Mouse (Mus musculus) small intestine, adult 2 months (tissue): ENCODE results near the gene Plppr4.

Experiments
- CTCF ChIP-seq: fragments of 200-500 bp; IDR thresholded peaks from 2 replicates; pipeline ENCODE4 v1.5.1; 2012; ENCODE audit warnings: low read depth, mild to moderate bottlenecking, control low read depth, inconsistent platforms, low read length, moderate library complexity, mixed read lengths; ENCODE audit not compliant: insufficient replicate concordance, insufficient read length; ENCODE audit errors: extremely low read depth
- POLR2A ChIP-seq: fragments of 200-500 bp; IDR thresholded peaks from 2 replicates; pipeline ENCODE4 v1.6.1; 2012; ENCODE audit warnings: low read depth, mild to moderate bottlenecking, control low read depth, inconsistent platforms, low read length, moderate library complexity

GRCm38 (mm10) chr3:117309580-117309910 is 51.1 kb downstream of the Plppr4 start:
- TF ChIP-seq CTCF (no peak), POLR2A (no peak)
